Mouse (Mus musculus): ENCODE data around the gene Timm8a1.

DNA sequence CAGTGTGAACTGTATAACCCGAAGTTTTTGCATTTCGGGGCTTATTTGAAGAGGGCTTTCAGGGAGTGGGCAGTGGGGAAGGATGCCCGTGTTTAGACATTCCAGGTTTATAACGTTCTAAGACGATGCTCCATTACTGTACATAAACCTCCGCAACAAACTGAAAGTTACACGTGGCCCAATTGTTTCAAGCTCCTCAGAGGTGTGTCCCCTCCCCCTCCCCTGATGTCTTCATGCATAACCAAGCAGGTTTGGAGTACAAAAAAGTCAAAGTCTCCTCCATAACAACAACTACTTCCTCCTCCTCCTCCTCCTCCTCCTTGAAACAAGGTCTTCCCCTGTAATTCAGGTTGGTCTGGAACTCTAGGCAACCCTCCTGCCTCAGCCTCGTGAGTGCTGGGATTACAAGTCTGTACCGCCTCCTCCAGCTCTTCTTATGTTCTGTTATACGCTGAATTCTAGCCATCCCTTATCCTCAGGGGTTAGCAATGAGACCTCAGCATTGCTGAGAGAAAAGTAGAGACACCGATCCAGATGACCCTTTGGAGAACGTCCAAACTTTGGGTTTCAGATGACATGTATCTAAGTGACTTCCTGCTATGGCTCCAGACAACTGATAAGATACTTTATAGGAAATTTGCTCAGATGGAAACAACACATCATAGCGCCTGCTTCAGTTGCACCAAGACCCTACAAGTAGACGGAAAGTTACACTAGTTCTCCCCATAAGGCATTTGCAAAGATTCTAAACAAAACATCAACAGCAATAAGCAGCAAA, 39.1 kb upstream of the Timm8a1 start:
- no peak for TF ChIP-seq CTCF (IDR thresholded peaks at IDR 0.05; ENCODE audit: control insufficient read depth, insufficient read depth, insufficient read length)
- no peak for TF ChIP-seq USF1 (IDR thresholded peaks at IDR 0.05; ENCODE audit: low read depth)
